Comparison of ENCODE assay signal across 8 mouse cellular contexts in the genomic region with DNA sequence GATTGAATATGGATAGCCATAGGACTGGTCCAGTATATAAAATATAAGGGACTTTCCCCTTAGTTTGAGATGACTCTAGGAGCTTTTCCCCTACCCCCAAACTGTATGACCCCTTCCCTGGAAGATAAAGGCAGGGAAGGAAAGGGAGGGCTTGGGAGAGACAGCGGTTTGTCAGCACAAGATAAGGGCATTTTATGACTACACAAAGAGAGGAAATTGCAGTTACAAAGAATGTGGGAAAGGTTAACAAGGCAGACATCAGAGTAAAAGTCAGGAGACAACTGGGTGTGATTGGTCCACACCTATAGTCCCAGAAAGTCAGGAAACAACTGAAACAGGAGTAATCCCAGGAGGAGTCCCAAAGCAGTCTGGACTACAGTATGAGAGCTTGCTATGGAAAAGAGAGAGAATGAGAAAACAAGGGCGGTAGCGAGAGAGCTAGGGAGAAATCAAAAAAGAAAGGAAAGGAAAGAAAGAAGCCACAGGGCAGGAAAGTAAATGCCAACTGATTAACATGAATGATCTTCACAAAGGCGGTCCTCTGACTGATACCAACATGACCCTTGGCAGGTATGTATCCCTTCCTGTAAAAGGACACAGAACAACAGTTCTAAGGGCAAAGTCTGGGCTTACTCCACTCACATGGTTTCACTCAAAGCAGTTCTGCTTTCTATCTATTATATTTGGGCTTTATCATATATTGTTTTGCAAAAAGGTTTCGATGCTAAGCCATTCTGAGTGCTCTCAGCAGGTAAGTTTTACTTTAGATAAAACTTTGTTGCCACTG. TPM values are rescaled to one million over a fixed set of nuclear protein-coding genes. Genes with fewer than 3 reads are reported as not detected.
DNase-seq lines count a peak whose midpoint lies in the region; ATAC-seq and TF ChIP-seq lines count a peak whose summit lies in the region.

A gene (plus strand): TSS at position 398 of the 787 bp plus-strand sequence.

- no peaks in the 10 kb centered on the region for H3K9me3 ChIP-seq in midbrain, postnatal 0 days (ENCODE audit: low read length)

- no peak for DNase-seq in layer of hippocampus, adult 18-20 months (ENCODE audit: low spot score in 2 of 2)
- no peak for DNase-seq in layer of hippocampus, adult 11-12 months (ENCODE audit: low spot score)
- no peak for DNase-seq in adrenal gland, postnatal 14 days
- no peak for DNase-seq in gastrocnemius, postnatal 25 days
- no peak for DNase-seq in layer of hippocampus, postnatal 14 days (ENCODE audit: low spot score in 2 of 2)
- no peak for DNase-seq in midbrain, postnatal 0 days (ENCODE audit: low spot score)
- no peak for DNase-seq in yolk sac, embryonic 10.5 days (ENCODE audit: low spot score)
- no peak for DNase-seq in right cerebral cortex, postnatal 36 days (ENCODE audit: low spot score in 2 of 2)

- H3K27ac ChIP-seq in midbrain, postnatal 0 days (ENCODE audit: low read depth, low read length), result no peak within 1 kb of the TSS

- no peak within 1 kb of the TSS for H3K4me2 ChIP-seq in midbrain, postnatal 0 days (ENCODE audit: low read depth, low read length, poor library complexity, severe bottlenecking)

- no peaks in the 10 kb centered on the region for H3K27me3 ChIP-seq in midbrain, postnatal 0 days (ENCODE audit: insufficient read depth, low read length)

- H3K9ac ChIP-seq in midbrain, postnatal 0 days (replicated peaks; ENCODE audit: low read length, poor library complexity, severe bottlenecking), result no peak within 1 kb of the TSS

- WGBS in midbrain, postnatal 0 days, result 83% methylated on average over 5 of the region's 5 CpGs

- H3K4me1 ChIP-seq in midbrain, postnatal 0 days (ENCODE audit: insufficient read depth, low read length), result no peaks in the 10 kb centered on the region

- no peak for TF ChIP-seq CTCF in midbrain, postnatal 0 days (IDR thresholded peaks at IDR 0.05)

- no peaks in the 10 kb centered on the region for H3K36me3 ChIP-seq in midbrain, postnatal 0 days (ENCODE audit: insufficient read depth, low read length)

- ATAC-seq in midbrain, postnatal 0 days (ENCODE audit: low FRiP score), result no peak

- H3K4me3 ChIP-seq in midbrain, postnatal 0 days (ENCODE audit: low read depth, low read length), result no peak within 1 kb of the TSS

RNA-seq across cellular contexts. Expression of the gene that starts here (rescaled TPM):
- 10 to 100 TPM; 40.3 to 49.8 TPM for total RNA-seq in layer of hippocampus, adult 18-20 months (2021)
- 60.3 and 63.6 TPM in 2 replicates for total RNA-seq in adrenal gland, postnatal 14 days (2021)
- 10 to 100 TPM; 16.7 to 21.9 TPM for total RNA-seq in gastrocnemius, postnatal 25 days (2021)
- total RNA-seq in layer of hippocampus, postnatal 14 days (2021), result 10 to 100 TPM; 40.1 to 45.1 TPM
- 28.2 and 42.7 TPM in 2 replicates for total RNA-seq in midbrain, postnatal 0 days (2014; rRNA removed)
- polyA plus RNA-seq in midbrain, postnatal 0 days (2015; fragmentation: Nextera tagmentation; extraction: Ambion mirVana), result 8.7 and 11.8 TPM in 2 replicates
